Mouse (Mus musculus) kidney, adult 2 months (tissue): Measurements from ENCODE around the gene Tmem167. TPM values are rescaled to one million over a fixed set of nuclear protein-coding genes. Genes with fewer than 3 reads are reported as not detected.
"Not testable (repeated sequence)": the region's sequence is repeated elsewhere in the genome, so short reads cannot be mapped to it uniquely, and the experiment has no call there.

ENCODE experiments used
- DNase-seq: peaks from one replicate; pipeline ENCODE4 v3.0.0; 2021
- H3K27ac ChIP-seq: fragments of 200-500 bp; 2 replicates; pipeline ENCODE4 v1.5.1; 2012; ENCODE audit warnings: low read depth, low read length, control low read depth, inconsistent platforms; ENCODE audit not compliant: insufficient read depth
- H3K27me3 ChIP-seq: fragments of 200-500 bp; replicated peaks from 2 replicates; pipeline ENCODE4 v1.6.1; 2012; ENCODE audit warnings: mild to moderate bottlenecking, moderate library complexity, low read length, inconsistent platforms; ENCODE audit not compliant: control insufficient read depth, insufficient read depth
- H3K36me3 ChIP-seq: fragments of 200-500 bp; 2 replicates; pipeline ENCODE4 v1.6.1; 2012; ENCODE audit warnings: mild to moderate bottlenecking, moderate library complexity, low read length, inconsistent platforms; ENCODE audit not compliant: control insufficient read depth, insufficient read depth
- H3K4me1 ChIP-seq: fragments of 200-500 bp; 2 replicates; pipeline ENCODE4 v1.6.1; 2011; ENCODE audit warnings: low read length; ENCODE audit not compliant: control insufficient read depth, insufficient read depth
- H3K4me3 ChIP-seq: fragments of 200-500 bp; 2 replicates; pipeline ENCODE4 v1.5.1; 2011; ENCODE audit warnings: mild to moderate bottlenecking, low read depth, low read length, control low read depth; ENCODE audit not compliant: insufficient read depth
- CTCF ChIP-seq: fragments of 200-500 bp; conservative IDR thresholded peaks from 2 replicates; pipeline ENCODE4 v1.5.1; 2011; ENCODE audit warnings: low read depth, mild to moderate bottlenecking, control low read depth, low read length, moderate library complexity, mixed read lengths; ENCODE audit not compliant: insufficient read depth, insufficient read length
- POLR2A ChIP-seq: fragments of 200-500 bp; IDR thresholded peaks from one replicate; pipeline ENCODE4 v1.6.1; 2011; ENCODE audit warnings: low read depth, low read length, control low read depth
- WGBS: fragments of 180-500 bp; shearing (Covaris S2); methylation state at CpG from one replicate; pipeline ENCODE4 v1.1.7; 2018; 5-methylcytosine and 5-hydroxymethylcytosine counted together
- polyA plus RNA-seq: library from polyadenylated mRNA; depleted of rRNA; stranded (reverse); fragments of >200 nt; gene quantifications from 2 replicates; pipeline ENCODE4 v1.2.3, GENCODE M21; 2012

Gene Tmem167
- polyA plus RNA-seq, 1 experiment = 3.4 TPM

DNA sequence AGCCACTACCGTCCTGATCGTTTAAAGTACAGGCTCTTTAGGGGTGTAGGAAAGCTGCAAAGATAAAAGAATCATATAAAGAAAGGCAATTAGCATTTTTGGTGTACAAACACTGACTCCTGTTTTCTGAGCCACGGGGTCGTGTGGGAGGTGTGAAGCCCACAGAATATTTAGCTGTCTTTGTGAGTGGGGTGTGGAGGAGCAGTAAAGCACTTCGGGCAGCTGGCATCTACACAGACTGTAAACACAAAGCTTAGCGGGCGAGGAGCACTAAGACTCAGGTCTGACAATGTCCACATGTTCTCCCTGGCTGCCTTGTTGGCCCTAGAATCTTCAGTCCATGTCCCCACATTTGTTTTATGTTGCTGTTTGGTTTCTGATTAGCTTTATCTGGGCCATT, 17.2 kb downstream of the Tmem167 start:
- no peak overlapping the region for H3K27ac ChIP-seq
- TF ChIP-seq CTCF (no peak), POLR2A (no peak)
- H3K4me1 ChIP-seq = no peaks in the 10 kb centered on the region; the same call in 1 of the 2 replicates
- H3K27me3 ChIP-seq = no peaks in the 10 kb centered on the region
- no peaks in the 10 kb centered on the region; the same call in 1 of the 2 replicates for H3K36me3 ChIP-seq
- H3K4me3 ChIP-seq = no peak overlapping the region
- DNase-seq = no peak
- WGBS = 79% methylated on average over 7 of the region's 7 CpGs

- not testable (repeated sequence) for H3K36me3 ChIP-seq, H3K4me3 ChIP-seq, H3K27me3 ChIP-seq, H3K27ac ChIP-seq, H3K4me1 ChIP-seq
- WGBS = 57% methylated on average over 5 of the region's 5 CpGs
- peak; percentile 63 for DNase-seq
Observed at GRCm38 (mm10) chr13:90108746-90109145, 19.8 kb downstream of the Tmem167 start.

DNA sequence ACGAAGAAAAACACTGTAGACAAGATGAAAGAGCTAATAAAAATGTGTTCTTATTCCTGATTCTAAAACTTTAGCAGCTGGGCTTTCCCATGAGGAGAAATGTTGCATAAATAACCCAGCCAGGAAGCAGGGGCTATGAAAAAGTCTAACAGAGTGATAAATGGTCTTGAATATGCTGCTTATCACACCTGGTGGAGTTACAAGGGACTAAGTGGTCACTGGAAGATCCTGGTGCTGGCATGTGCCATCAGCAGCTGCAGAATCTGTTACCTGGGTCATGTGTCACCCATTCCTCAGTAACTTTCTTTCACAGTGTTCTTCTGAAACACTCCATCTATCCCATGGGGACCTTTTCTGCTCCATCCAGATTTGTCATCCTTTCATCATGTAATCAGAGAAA, 22.8 kb downstream of the Tmem167 start:
- DNase-seq = no peak
- Histone ChIP-seq H3K4me3 (no peak overlapping the region), H3K4me1 (no peaks in the 10 kb centered on the region; the same call in 1 of the 2 replicates), H3K27me3 (no peaks in the 10 kb centered on the region), H3K27ac (no peak overlapping the region), H3K36me3 (no peaks in the 10 kb centered on the region)
- TF ChIP-seq CTCF (no peak), POLR2A (no peak)
- WGBS = 29% methylated on average over 1 of the region's 1 CpGs

GRCm38 (mm10) chr13:90136156-90136910, 47.4 kb downstream of the Tmem167 start:
- H3K4me3 ChIP-seq = no peak overlapping the region
- no peaks in the 10 kb centered on the region for H3K36me3 ChIP-seq
- no peak overlapping the region for H3K27ac ChIP-seq
- WGBS = 84% methylated on average over 3 of the region's 3 CpGs
- no peaks in the 10 kb centered on the region for H3K27me3 ChIP-seq
- H3K4me1 ChIP-seq = no peaks in the 10 kb centered on the region
- peak; percentile 14 for DNase-seq
- TF ChIP-seq POLR2A = no peak
- no peak for TF ChIP-seq CTCF

GRCm38 (mm10) chr13:90141681-90142080, 52.8 kb downstream of the Tmem167 start:
- Histone ChIP-seq H3K4me3 (no peak overlapping the region), H3K36me3 (no peaks in the 10 kb centered on the region), H3K27me3 (no peaks in the 10 kb centered on the region), H3K4me1 (no peaks in the 10 kb centered on the region), H3K27ac (no peak overlapping the region)
- DNase-seq = no peak
- WGBS = 90% methylated on average over 1 of the region's 1 CpGs
- no peak for TF ChIP-seq CTCF
- TF ChIP-seq POLR2A = no peak

DNA sequence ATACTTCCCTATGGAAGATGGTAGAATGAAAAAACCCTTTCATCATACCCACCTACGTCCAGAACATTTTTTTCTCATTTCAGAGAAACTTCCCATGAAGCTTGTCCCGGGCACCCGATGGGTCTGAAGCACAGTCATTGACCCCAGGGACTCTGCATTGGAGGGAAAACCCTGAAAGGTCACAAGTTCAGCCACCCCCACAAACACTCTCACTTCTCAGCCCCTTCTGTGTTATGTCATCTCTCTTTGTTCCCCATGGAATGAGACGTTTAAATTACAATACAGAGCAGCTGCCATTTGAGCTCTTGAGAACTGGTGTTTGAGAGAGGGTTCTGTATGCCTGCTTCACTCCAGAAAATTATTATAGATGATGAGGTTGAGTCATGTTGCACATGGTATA, 54.3 kb downstream of the Tmem167 start:
- Histone ChIP-seq H3K27ac (no peak overlapping the region), H3K36me3 (no peaks in the 10 kb centered on the region), H3K4me3 (no peak overlapping the region), H3K4me1 (no peaks in the 10 kb centered on the region), H3K27me3 (no peaks in the 10 kb centered on the region)
- DNase-seq = no peak
- TF ChIP-seq POLR2A = no peak
- no peak for TF ChIP-seq CTCF
- 46% methylated on average over 4 of the region's 4 CpGs for WGBS

GRCm38 (mm10) chr13:90151881-90152280, 63.0 kb downstream of the Tmem167 start:
- TF ChIP-seq POLR2A (no peak), CTCF (no peak)
- Histone ChIP-seq H3K36me3 (no peaks in the 10 kb centered on the region), H3K4me1 (no peaks in the 10 kb centered on the region), H3K27me3 (no peaks in the 10 kb centered on the region), H3K27ac (no peak overlapping the region), H3K4me3 (no peak overlapping the region)
- no peak for DNase-seq
